Mouse (Mus musculus) bone marrow macrophage, adult 2 months (primary cell): ENCODE measurements around the gene Pip5k1c. TPM values are rescaled to one million over a fixed set of nuclear protein-coding genes. Genes with fewer than 3 reads are reported as not detected.

Experiments used
- H3K27ac ChIP-seq: 2 replicates; pipeline ENCODE4 v1.5.1; 2012; ENCODE audit warnings: low read depth, low read length; ENCODE audit not compliant: insufficient read depth
- H3K4me1 ChIP-seq: 2 replicates; pipeline ENCODE4 v1.6.1; 2012; ENCODE audit warnings: low read length; ENCODE audit not compliant: control insufficient read depth, insufficient read depth
- H3K4me3 ChIP-seq: 2 replicates; pipeline ENCODE4 v1.5.1; 2012; ENCODE audit warnings: mild to moderate bottlenecking, low read length, moderate library complexity; ENCODE audit not compliant: insufficient read depth
- CTCF ChIP-seq: IDR thresholded peaks from 2 replicates; pipeline ENCODE4 v1.5.1; 2012; ENCODE audit warnings: low read depth, mild to moderate bottlenecking, low read length, moderate library complexity
- POLR2A ChIP-seq: IDR thresholded peaks from 2 replicates; pipeline ENCODE4 v1.6.1; 2012; ENCODE audit warnings: mild to moderate bottlenecking, low read depth, low read length, borderline replicate concordance
- polyA plus RNA-seq: library from polyadenylated mRNA; stranded (reverse); fragments of >200 nt; gene quantifications from 2 replicates; pipeline ENCODE4 v1.2.4, GENCODE M21; 2012; ENCODE audit not compliant: missing spikeins, insufficient read depth, insufficient read length

Pip5k1c gene
- polyA plus RNA-seq, 1 experiment: 106 TPM

GRCm38 (mm10) chr10:81351678-81352291 is 59.0 kb downstream of the Pip5k1c start:
- peak overlapping the region; percentile 59 for H3K27ac ChIP-seq
- H3K4me1 ChIP-seq: peaks cover 40% of the 10 kb centered on the region
- TF ChIP-seq CTCF (no peak), POLR2A (no peak)
- peak overlapping the region; percentile 7; the same call in 1 of the 2 replicates for H3K4me3 ChIP-seq

- H3K27ac ChIP-seq: peak overlapping the region; percentile 98
- TF ChIP-seq CTCF (no peak), POLR2A (no peak)
- H3K4me1 ChIP-seq: peaks cover 40% of the 10 kb centered on the region
- no peak overlapping the region for H3K4me3 ChIP-seq
These were observed 62.1 kb downstream of the Pip5k1c start for GRCm38 (mm10) chr10:81354738-81355477.

DNA sequence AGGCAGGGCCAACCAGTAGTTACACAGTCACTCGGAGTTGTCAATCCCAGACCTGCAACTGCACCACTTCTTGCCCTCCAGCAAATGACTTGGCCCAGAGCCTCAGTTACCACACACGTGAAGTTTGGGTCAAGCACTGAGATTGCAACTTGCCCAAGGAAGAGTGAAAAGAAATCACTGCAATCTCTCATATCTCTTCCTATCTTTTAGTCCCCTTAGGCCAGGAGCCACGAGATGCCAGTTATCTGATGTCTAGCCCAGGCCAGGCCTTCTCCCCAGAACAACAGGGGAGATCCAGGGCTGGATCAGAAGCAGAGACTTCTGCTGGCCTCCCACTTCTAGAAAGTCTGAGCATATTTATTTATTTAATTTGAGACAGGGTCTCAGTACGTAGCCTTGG is 62.8 kb downstream of the Pip5k1c start:
- TF ChIP-seq POLR2A (no peak), CTCF (no peak)
- H3K4me1 ChIP-seq: peaks cover 40% of the 10 kb centered on the region
- no peak overlapping the region for H3K4me3 ChIP-seq
- H3K27ac ChIP-seq: peak overlapping the region; percentile 98

- peaks cover 41% of the 10 kb centered on the region for H3K4me1 ChIP-seq
- H3K27ac ChIP-seq: peak overlapping the region; percentile 98
- H3K4me3 ChIP-seq: peak overlapping the region; percentile 66
- no peak for TF ChIP-seq POLR2A
These were observed 63.7 kb downstream of the Pip5k1c start for GRCm38 (mm10) chr10:81356352-81356990.

DNA sequence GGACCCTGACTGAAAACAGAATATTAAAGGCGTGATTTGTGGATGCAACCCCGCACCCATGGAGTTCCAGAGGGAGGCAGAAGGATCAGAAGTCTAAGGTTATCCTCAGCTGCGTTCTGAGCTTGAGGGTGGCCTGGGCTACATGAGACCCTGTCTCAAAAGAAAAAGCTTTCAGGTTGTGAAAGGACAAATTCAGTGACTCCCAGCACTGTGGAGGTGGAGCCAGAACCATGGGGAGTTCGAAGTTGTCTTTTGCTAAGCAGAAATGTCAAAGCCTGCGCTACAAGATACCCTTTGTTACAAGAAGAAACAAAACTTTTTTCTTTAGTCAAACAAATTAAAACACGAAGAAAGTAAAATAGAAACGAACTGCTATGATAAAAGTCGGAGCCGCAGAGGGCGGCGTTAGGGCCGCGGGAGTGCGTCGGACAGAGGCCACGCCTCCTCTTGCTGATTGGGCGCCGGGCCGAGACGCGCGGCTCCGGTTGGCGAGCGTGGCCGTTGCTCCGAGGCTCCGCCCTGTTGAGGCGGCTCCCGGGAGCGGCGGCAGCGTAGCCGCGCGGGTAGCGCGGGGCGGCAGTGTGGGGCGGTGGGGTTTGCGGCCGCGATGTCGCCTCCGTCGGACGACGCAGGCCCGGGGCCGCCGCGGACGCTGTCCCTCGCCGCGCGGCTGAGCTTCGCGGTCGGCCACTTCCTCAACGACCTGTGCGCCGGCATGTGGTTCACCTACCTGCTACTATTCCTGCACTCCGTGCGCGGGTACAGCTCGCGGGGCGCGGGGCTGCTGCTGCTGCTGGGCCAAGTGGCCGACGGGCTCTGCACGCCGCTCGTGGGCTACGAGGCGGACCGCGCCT is 64.5 kb downstream of the Pip5k1c start, which contains the start of gene Mfsd12:
TSS of gene Mfsd12 (plus strand) at position 501 of the 854 bp plus-strand sequence.
- peak within 1 kb of the TSS; percentile 76 for H3K4me3 ChIP-seq
- H3K27ac ChIP-seq: peak within 1 kb of the TSS; percentile 99
- TF ChIP-seq CTCF: no peak
- TF ChIP-seq POLR2A: no peak
- H3K4me1 ChIP-seq: peaks cover 39% of the 10 kb centered on the region

- TF ChIP-seq POLR2A: no peak
- no peak for TF ChIP-seq CTCF
- peak overlapping the region; percentile 76 for H3K4me3 ChIP-seq
- H3K4me1 ChIP-seq: peaks cover 40% of the 10 kb centered on the region
- H3K27ac ChIP-seq: peak overlapping the region; percentile 99
These were observed 65.4 kb downstream of the Pip5k1c start for GRCm38 (mm10) chr10:81358209-81358608.

DNA sequence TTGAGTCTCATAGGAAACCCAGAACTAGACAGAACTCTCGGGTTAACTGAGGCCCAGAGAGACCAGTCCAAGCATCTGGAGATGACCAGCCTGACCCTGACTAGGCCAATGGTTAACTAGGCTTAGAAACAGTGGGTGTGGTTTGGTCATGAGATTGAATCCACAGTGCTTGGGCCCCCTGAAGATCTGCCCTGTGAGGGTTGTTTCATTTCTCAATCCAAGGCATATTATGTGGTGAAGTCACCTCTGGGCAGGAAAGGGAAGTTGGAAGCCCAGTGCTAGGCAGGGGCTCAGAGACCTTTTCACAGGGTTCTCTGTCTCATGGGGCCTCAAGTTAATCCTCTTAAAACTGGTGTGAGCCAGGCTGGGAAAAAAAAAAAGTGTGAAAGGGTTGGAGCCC is 66.1 kb downstream of the Pip5k1c start:
- no peak for TF ChIP-seq POLR2A
- TF ChIP-seq CTCF: no peak
- peaks cover 37% of the 10 kb centered on the region for H3K4me1 ChIP-seq
- peak overlapping the region; percentile 99 for H3K27ac ChIP-seq
- peak overlapping the region; percentile 76 for H3K4me3 ChIP-seq

DNA sequence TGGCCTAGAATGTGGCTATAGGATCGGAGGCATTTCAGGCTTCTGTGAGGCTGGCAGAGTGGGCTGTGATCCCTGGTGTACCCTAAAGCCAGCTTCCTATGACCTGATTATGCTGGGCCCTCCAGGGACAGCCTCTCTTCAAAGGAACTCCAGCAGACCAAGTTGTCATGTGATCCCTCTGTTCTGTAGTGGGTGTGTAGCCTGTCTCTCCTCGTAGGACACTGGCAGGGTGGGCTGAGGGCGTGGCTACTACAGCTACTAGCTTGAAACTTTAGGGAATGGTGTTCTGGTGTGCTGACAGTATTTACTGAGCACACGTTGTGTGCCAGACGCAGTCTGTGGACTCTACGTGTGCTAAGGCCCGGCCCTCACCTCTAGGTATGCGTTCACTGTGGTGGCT is 68.0 kb downstream of the Pip5k1c start:
- TF ChIP-seq POLR2A (no peak), CTCF (no peak)
- Histone ChIP-seq H3K27ac (peak overlapping the region; percentile 99), H3K4me3 (peak overlapping the region; percentile 76), H3K4me1 (peaks cover 35% of the 10 kb centered on the region)

DNA sequence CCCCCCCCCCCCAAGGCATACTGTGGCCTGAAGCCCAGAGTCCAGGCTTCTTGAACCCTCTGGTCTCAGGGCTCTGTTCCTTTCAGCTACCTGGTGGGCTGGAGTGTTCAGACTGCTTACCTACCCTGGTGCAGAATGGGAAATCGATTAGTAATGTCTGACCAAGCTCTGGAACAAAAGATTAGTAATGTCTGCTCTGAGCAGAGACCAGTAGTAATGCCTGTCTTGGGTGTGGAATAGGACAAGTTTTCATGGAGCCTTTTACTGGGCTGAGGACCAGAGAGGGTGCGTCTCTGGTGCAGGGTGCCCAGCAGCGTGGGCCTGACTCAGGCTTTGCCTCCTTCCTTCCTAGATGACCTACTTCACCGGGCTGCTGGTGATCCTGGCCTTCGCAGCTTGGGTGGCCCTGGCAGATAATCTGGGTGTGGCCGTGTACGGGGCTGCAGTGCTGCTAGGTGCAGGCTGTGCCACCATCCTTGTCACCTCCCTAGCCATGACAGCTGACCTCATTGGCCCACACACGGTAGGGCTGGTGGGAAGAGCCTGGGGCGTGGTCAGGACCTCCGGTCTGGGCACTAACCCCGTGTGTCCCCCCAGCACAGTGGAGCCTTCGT is 69.7 kb downstream of the Pip5k1c start:
- Histone ChIP-seq H3K4me3 (no peak overlapping the region), H3K4me1 (peaks cover 30% of the 10 kb centered on the region), H3K27ac (peak overlapping the region; percentile 5; the same call in 1 of the 2 replicates)
- TF ChIP-seq CTCF: no peak
- TF ChIP-seq POLR2A: no peak
